Mouse (Mus musculus): ENCODE results near the gene Oasl2.
"Not testable (repeated sequence)": the region's sequence is repeated elsewhere in the genome, so short reads cannot be mapped to it uniquely, and the experiment has no call there.

The Oasl2 gene

GRCm38 (mm10) chr5:114896688-114897373 is at the start of gene Oasl2:
TSS of gene Oasl2 (plus strand) at chr5:114896936.
- in situ Hi-C loops (cut with MboI; ENCODE audit: low pct_unique_long_range_greater_than_20kb in 1 of 2, low sequenced_read_pairs in 2 of 2, unreplicated experiment in 1 of 2), result no loop called here

GRCm38 (mm10) chr5:114851565-114852236 is 45.0 kb upstream of the Oasl2 start:
- in situ Hi-C loops (cut with MboI; ENCODE audit: low pct_unique_long_range_greater_than_20kb in 1 of 2, low sequenced_read_pairs in 2 of 2, unreplicated experiment in 1 of 2), result no loop called here

GRCm38 (mm10) chr5:114853364-114853763 is 43.4 kb upstream of the Oasl2 start, which contains the start of gene 4930519G04Rik:
TSS of gene 4930519G04Rik (plus strand) at chr5:114853664.
- in situ Hi-C loops (cut with MboI; ENCODE audit: low pct_unique_long_range_greater_than_20kb in 1 of 2, low sequenced_read_pairs in 2 of 2, unreplicated experiment in 1 of 2), result not testable (repeated sequence)

- in situ Hi-C loops (cut with MboI; ENCODE audit: low pct_unique_long_range_greater_than_20kb in 1 of 2, low sequenced_read_pairs in 2 of 2, unreplicated experiment in 1 of 2), result no loop called here
These were observed 38.2 kb upstream of the Oasl2 start, which contains the start of gene Gm9936 for GRCm38 (mm10) chr5:114858582-114858981. TSS of gene Gm9936 (minus strand) at chr5:114858682.

GRCm38 (mm10) chr5:114859253-114859652 is 37.5 kb upstream of the Oasl2 start:
- in situ Hi-C loops (cut with MboI; ENCODE audit: low pct_unique_long_range_greater_than_20kb in 1 of 2, low sequenced_read_pairs in 2 of 2, unreplicated experiment in 1 of 2), result no loop called here

- in situ Hi-C loops (cut with MboI; ENCODE audit: low pct_unique_long_range_greater_than_20kb in 1 of 2, low sequenced_read_pairs in 2 of 2, unreplicated experiment in 1 of 2), result no loop called here
These were observed 35.0 kb upstream of the Oasl2 start for GRCm38 (mm10) chr5:114861730-114862129.

- in situ Hi-C loops (cut with MboI; ENCODE audit: low pct_unique_long_range_greater_than_20kb in 1 of 2, low sequenced_read_pairs in 2 of 2, unreplicated experiment in 1 of 2), result no loop called here
These were observed 31.9 kb upstream of the Oasl2 start for GRCm38 (mm10) chr5:114864813-114865212.

- in situ Hi-C loops (cut with MboI; ENCODE audit: low pct_unique_long_range_greater_than_20kb in 1 of 2, low sequenced_read_pairs in 2 of 2, unreplicated experiment in 1 of 2), result no loop called here
These were observed 31.5 kb upstream of the Oasl2 start for GRCm38 (mm10) chr5:114865279-114865678.

- in situ Hi-C loops (cut with MboI; ENCODE audit: low pct_unique_long_range_greater_than_20kb in 1 of 2, low sequenced_read_pairs in 2 of 2, unreplicated experiment in 1 of 2), result no loop called here
These were observed 20.9 kb upstream of the Oasl2 start for GRCm38 (mm10) chr5:114875858-114876257.

GRCm38 (mm10) chr5:114876331-114876730 is 20.4 kb upstream of the Oasl2 start:
- in situ Hi-C loops (cut with MboI; ENCODE audit: low pct_unique_long_range_greater_than_20kb in 1 of 2, low sequenced_read_pairs in 2 of 2, unreplicated experiment in 1 of 2), result no loop called here

- in situ Hi-C loops (cut with MboI; ENCODE audit: low pct_unique_long_range_greater_than_20kb in 1 of 2, low sequenced_read_pairs in 2 of 2, unreplicated experiment in 1 of 2), result no loop called here
These were observed 19.2 kb upstream of the Oasl2 start for GRCm38 (mm10) chr5:114877487-114877886.

GRCm38 (mm10) chr5:114879399-114879798 is 17.3 kb upstream of the Oasl2 start:
- in situ Hi-C loops (cut with MboI; ENCODE audit: low pct_unique_long_range_greater_than_20kb in 1 of 2, low sequenced_read_pairs in 2 of 2, unreplicated experiment in 1 of 2), result no loop called here

GRCm38 (mm10) chr5:114882319-114882718 is 14.4 kb upstream of the Oasl2 start:
- in situ Hi-C loops (cut with MboI; ENCODE audit: low pct_unique_long_range_greater_than_20kb in 1 of 2, low sequenced_read_pairs in 2 of 2, unreplicated experiment in 1 of 2), result not testable (repeated sequence)

GRCm38 (mm10) chr5:114883022-114883421 is 13.7 kb upstream of the Oasl2 start:
- in situ Hi-C loops (cut with MboI; ENCODE audit: low pct_unique_long_range_greater_than_20kb in 1 of 2, low sequenced_read_pairs in 2 of 2, unreplicated experiment in 1 of 2), result no loop called here

GRCm38 (mm10) chr5:114886801-114887200 is 9.9 kb upstream of the Oasl2 start:
- in situ Hi-C loops (cut with MboI; ENCODE audit: low pct_unique_long_range_greater_than_20kb in 1 of 2, low sequenced_read_pairs in 2 of 2, unreplicated experiment in 1 of 2), result no loop called here

- in situ Hi-C loops (cut with MboI; ENCODE audit: low pct_unique_long_range_greater_than_20kb in 1 of 2, low sequenced_read_pairs in 2 of 2, unreplicated experiment in 1 of 2), result no loop called here
These were observed 7.7 kb upstream of the Oasl2 start for GRCm38 (mm10) chr5:114888995-114889394.

- in situ Hi-C loops (cut with MboI; ENCODE audit: low pct_unique_long_range_greater_than_20kb in 1 of 2, low sequenced_read_pairs in 2 of 2, unreplicated experiment in 1 of 2), result no loop called here
These were observed 1.2 kb upstream of the Oasl2 start for GRCm38 (mm10) chr5:114895542-114895941.

- in situ Hi-C loops (cut with MboI; ENCODE audit: low pct_unique_long_range_greater_than_20kb in 1 of 2, low sequenced_read_pairs in 2 of 2, unreplicated experiment in 1 of 2), result no loop called here
These were observed 648 bp downstream of the Oasl2 start for GRCm38 (mm10) chr5:114897374-114897793.

- in situ Hi-C loops (cut with MboI; ENCODE audit: low pct_unique_long_range_greater_than_20kb in 1 of 2, low sequenced_read_pairs in 2 of 2, unreplicated experiment in 1 of 2), result no loop called here
These were observed 2.1 kb downstream of the Oasl2 start for GRCm38 (mm10) chr5:114898857-114899256.

GRCm38 (mm10) chr5:114902413-114902812 is 5.7 kb downstream of the Oasl2 start:
- in situ Hi-C loops (cut with MboI; ENCODE audit: low pct_unique_long_range_greater_than_20kb in 1 of 2, low sequenced_read_pairs in 2 of 2, unreplicated experiment in 1 of 2), result no loop called here

All from mouse embryonic stem cell (cell line).